Mouse (Mus musculus) intestine, embryonic 15.5 days (tissue): ENCODE measurements around the gene Actr2. TPM values are rescaled to one million over a fixed set of nuclear protein-coding genes. Genes with fewer than 3 reads are reported as not detected.
"Not testable (repeated sequence)": the region's sequence is repeated elsewhere in the genome, so short reads cannot be mapped to it uniquely, and the experiment has no call there.

Experiments used
- ATAC-seq: fragments of 200-750 bp; cut with Nextera tagmentation; 2 replicates; pipeline ENCODE4 v1.8.0; 2017; ENCODE audit warnings: moderate TSS enrichment, moderate library complexity
- H3K27ac ChIP-seq: fragments of 300-500 bp; sonication (generic); 2 replicates; pipeline ENCODE4 v1.5.1; 2015; ENCODE audit warnings: mild to moderate bottlenecking, inconsistent platforms
- H3K27me3 ChIP-seq: fragments of 300-500 bp; sonication (generic); replicated peaks from 2 replicates; pipeline ENCODE4 v1.6.1; 2015; ENCODE audit warnings: inconsistent platforms
- H3K36me3 ChIP-seq: fragments of 300-500 bp; sonication (generic); 2 replicates; pipeline ENCODE4 v1.6.1; 2015; ENCODE audit warnings: inconsistent platforms
- H3K4me1 ChIP-seq: fragments of 300-500 bp; sonication (generic); replicated peaks from 2 replicates; pipeline ENCODE4 v1.6.1; 2015; ENCODE audit warnings: inconsistent platforms
- H3K4me2 ChIP-seq: fragments of 300-500 bp; sonication (generic); replicated peaks from 2 replicates; pipeline ENCODE4 v1.6.1; 2015; ENCODE audit warnings: mild to moderate bottlenecking, inconsistent platforms
- H3K4me3 ChIP-seq: fragments of 300-500 bp; sonication (generic); replicated peaks from 2 replicates; pipeline ENCODE4 v1.5.1; 2015; ENCODE audit warnings: inconsistent platforms
- H3K9ac ChIP-seq: fragments of 300-500 bp; sonication (generic); 2 replicates; pipeline ENCODE4 v1.6.1; 2015; ENCODE audit warnings: inconsistent platforms
- H3K9me3 ChIP-seq: fragments of 300-500 bp; sonication (generic); 2 replicates; pipeline ENCODE4 v1.6.1; 2016; ENCODE audit warnings: inconsistent platforms
- WGBS: fragments of 180-500 bp; shearing (Covaris S2); methylation state at CpG from one replicate; pipeline ENCODE4 v1.1.7; 2015; 5-methylcytosine and 5-hydroxymethylcytosine counted together
- polyA plus RNA-seq: library from polyadenylated mRNA; unstranded; fragments of >200 nt; fragmentation: Nextera tagmentation; extraction: Ambion mirVana; gene quantifications from 2 replicates; pipeline ENCODE4 v1.2.1, GENCODE M21; 2015

The Actr2 gene
- polyA plus RNA-seq, 1 experiment from 2014 or later = 135 TPM

DNA sequence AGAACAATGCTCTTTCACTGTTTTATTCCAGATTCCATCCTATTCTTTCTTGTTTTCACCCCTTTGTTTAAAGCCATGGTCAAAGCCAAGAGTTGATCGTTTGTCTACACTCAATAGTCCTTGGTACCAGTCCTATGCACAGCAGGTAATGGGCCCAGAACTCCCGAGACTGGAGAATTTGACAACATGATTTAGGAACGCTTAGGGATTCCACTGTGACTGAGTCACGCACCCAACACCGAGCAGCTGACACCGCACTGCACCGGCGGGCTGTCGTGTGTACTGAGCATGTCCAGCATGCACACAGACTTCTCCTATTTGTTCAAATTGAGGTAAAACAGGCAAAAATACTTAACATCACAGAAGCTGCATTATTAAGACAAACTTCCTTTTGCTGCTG, 49.9 kb downstream of the Actr2 start:
- ATAC-seq = not testable (repeated sequence)

GRCm38 (mm10) chr11:20059736-20060135, 53.0 kb downstream of the Actr2 start:
- 86% methylated on average over 3 of the region's 3 CpGs for WGBS

More for the DNA sequence above, 49.9 kb downstream of the Actr2 start:
- WGBS = 83% methylated on average over 9 of the region's 9 CpGs
- H3K36me3 ChIP-seq, H3K27ac ChIP-seq, H3K4me2 ChIP-seq, H3K4me3 ChIP-seq, H3K27me3 ChIP-seq, H3K9ac ChIP-seq, H3K4me1 ChIP-seq, H3K9me3 ChIP-seq: not testable (repeated sequence)

GRCm38 (mm10) chr11:20057429-20057828, 55.3 kb downstream of the Actr2 start:
- no peaks in the 10 kb centered on the region for H3K27me3 ChIP-seq
- no peak overlapping the region for H3K9ac ChIP-seq
- no peak for ATAC-seq
- H3K4me2 ChIP-seq = no peak overlapping the region
- no peak overlapping the region for H3K27ac ChIP-seq
- no peaks in the 10 kb centered on the region for H3K4me1 ChIP-seq
- H3K36me3 ChIP-seq = peaks cover 5% of the 10 kb centered on the region; the same call in 1 of the 2 replicates
- no peaks in the 10 kb centered on the region for H3K9me3 ChIP-seq
- WGBS = 87% methylated on average over 2 of the region's 2 CpGs
- H3K4me3 ChIP-seq = no peak overlapping the region

More at GRCm38 (mm10) chr11:20059736-20060135, 53.0 kb downstream of the Actr2 start:
- no peaks in the 10 kb centered on the region for H3K27me3 ChIP-seq
- ATAC-seq = no peak
- peaks cover 5% of the 10 kb centered on the region; the same call in 1 of the 2 replicates for H3K36me3 ChIP-seq
- H3K4me2 ChIP-seq = no peak overlapping the region
- no peaks in the 10 kb centered on the region for H3K4me1 ChIP-seq
- no peak overlapping the region for H3K4me3 ChIP-seq
- no peak overlapping the region for H3K9ac ChIP-seq
- H3K27ac ChIP-seq = no peak overlapping the region
- no peaks in the 10 kb centered on the region for H3K9me3 ChIP-seq

- no peak for ATAC-seq
- Histone ChIP-seq H3K27me3 (no peaks in the 10 kb centered on the region), H3K4me3 (no peak overlapping the region), H3K27ac (no peak overlapping the region), H3K36me3 (peaks cover 5% of the 10 kb centered on the region; the same call in 1 of the 2 replicates), H3K4me1 (no peaks in the 10 kb centered on the region), H3K4me2 (no peak overlapping the region), H3K9me3 (no peaks in the 10 kb centered on the region), H3K9ac (no peak overlapping the region)
- WGBS = 88% methylated on average over 1 of the region's 1 CpGs
Measured at GRCm38 (mm10) chr11:20056168-20056567, 56.5 kb downstream of the Actr2 start.

DNA sequence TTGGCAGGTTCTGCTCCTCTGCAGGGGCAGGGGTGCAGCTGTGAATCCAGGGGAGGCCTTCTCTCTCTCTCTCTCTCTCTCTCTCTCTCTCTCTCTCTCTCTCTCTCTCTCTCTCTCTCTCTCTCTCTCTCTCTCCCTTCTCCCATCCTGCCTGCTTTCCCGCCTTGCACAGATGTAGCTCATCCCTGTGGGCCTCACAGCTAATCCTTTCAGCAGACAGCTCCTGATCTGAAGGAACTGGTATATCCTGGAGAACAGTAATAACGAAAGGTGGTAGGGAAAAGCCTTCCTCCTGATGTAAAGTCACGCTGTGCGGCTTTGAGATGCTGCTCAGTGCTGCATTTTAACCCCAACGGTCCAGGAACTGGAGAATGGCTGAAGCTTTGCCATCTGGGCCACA, 58.1 kb downstream of the Actr2 start:
- no peak overlapping the region for H3K4me3 ChIP-seq
- H3K27me3 ChIP-seq = no peaks in the 10 kb centered on the region
- H3K27ac ChIP-seq = no peak overlapping the region
- no peaks in the 10 kb centered on the region for H3K9me3 ChIP-seq
- peaks cover 5% of the 10 kb centered on the region; the same call in 1 of the 2 replicates for H3K36me3 ChIP-seq
- no peak for ATAC-seq
- H3K4me2 ChIP-seq = no peak overlapping the region
- H3K9ac ChIP-seq = no peak overlapping the region
- WGBS = 51% methylated on average over 5 of the region's 5 CpGs
- H3K4me1 ChIP-seq = no peaks in the 10 kb centered on the region

DNA sequence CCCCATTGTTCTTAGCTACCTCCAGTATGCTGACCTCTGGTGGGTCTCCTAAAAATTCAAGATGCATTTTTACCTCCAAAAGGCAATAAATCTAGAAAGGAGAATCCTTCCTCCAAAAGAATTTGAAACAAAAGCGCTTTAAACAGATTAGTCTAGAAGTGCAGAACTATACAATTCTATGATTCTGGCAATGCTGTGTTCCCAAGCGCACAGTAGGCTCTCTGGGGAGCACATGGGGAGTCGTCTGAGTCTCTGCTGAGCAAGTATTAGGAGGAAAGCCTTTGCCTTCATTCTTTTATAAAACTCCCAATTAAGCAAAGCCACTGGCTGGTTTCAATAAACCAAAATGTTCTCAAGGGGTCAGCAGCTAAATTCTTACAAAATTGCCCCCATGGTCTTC, 58.8 kb downstream of the Actr2 start:
- whole genome bisulfite sequencing = 75% methylated on average over 3 of the region's 3 CpGs

DNA sequence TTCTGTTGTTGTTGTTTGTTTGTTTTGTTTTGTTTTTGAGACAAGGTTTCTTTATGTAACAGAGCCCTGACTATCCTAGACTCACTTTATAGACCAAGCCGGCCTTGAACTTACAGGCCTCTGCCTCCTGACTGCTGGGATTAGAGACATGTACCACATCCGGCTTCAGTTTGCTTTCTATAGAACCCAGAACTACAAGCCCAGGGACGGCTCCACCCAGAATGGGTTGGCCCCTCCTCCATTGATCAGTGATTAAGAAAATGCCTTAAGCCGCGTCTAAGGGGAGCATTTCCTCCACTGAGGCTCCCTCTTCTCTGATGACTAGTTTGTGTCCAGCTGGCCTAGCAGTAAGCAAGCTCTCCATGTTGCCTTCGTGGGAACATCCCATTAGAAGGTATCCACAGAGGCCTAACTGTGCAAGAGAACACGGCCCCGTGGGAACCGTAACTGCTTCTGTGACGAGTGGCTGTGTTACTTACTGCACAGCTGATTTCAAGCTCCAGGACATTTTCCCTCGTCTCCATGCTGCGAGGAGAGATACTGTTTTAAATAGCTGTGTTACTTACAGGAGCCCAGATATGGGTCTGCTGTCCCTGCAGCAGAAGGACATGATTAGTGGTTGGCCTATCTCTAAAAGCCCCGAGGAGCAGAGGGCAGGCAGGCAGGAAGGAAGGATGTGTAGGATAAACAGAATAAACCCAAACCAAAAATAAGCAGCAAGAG, 59.7 kb downstream of the Actr2 start:
- WGBS = 52% methylated on average over 13 of the region's 13 CpGs
- no peaks in the 10 kb centered on the region for H3K27me3 ChIP-seq
- H3K4me1 ChIP-seq = no peaks in the 10 kb centered on the region
- no peak overlapping the region for H3K27ac ChIP-seq
- no peak overlapping the region for H3K4me3 ChIP-seq
- peaks cover 5% of the 10 kb centered on the region; the same call in 1 of the 2 replicates for H3K36me3 ChIP-seq
- no peak for ATAC-seq
- no peak overlapping the region for H3K9ac ChIP-seq
- H3K9me3 ChIP-seq = no peaks in the 10 kb centered on the region
- H3K4me2 ChIP-seq = no peak overlapping the region

More for the DNA sequence above, 58.8 kb downstream of the Actr2 start:
- Histone ChIP-seq H3K9me3 (no peaks in the 10 kb centered on the region), H3K27me3 (no peaks in the 10 kb centered on the region), H3K4me3 (no peak overlapping the region), H3K4me2 (no peak overlapping the region), H3K27ac (no peak overlapping the region), H3K9ac (no peak overlapping the region), H3K36me3 (peaks cover 5% of the 10 kb centered on the region; the same call in 1 of the 2 replicates), H3K4me1 (no peaks in the 10 kb centered on the region)
- ATAC-seq = no peak

DNA sequence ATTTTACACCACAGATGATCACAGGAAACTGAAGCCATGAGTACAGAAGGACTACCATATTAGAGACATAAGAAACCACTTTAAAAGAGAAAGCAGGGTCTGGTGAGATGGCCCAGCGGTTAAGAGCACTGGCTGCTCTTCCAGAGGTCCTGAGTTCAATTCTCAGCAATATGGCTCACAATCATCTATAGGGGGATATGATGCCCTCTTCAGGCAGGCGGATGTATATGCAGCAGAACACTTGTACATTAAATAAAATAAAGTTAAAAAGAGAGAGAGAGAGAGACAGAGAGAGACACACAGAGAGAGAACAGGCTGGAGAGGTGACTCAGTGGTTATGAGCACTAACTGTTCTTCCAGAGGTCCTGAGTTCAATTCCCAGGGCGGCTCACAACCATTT, 67.1 kb downstream of the Actr2 start:
- H3K27me3 ChIP-seq = no peaks in the 10 kb centered on the region
- H3K4me1 ChIP-seq = peaks cover 6% of the 10 kb centered on the region; the same call in 1 of the 2 replicates
- no peak overlapping the region for H3K4me3 ChIP-seq
- no peaks in the 10 kb centered on the region for H3K36me3 ChIP-seq
- no peak overlapping the region for H3K4me2 ChIP-seq
- WGBS = 70% methylated on average over 3 of the region's 3 CpGs
- H3K9me3 ChIP-seq = no peaks in the 10 kb centered on the region
- no peak for ATAC-seq
- no peak overlapping the region for H3K27ac ChIP-seq
- H3K9ac ChIP-seq = no peak overlapping the region

GRCm38 (mm10) chr11:20043256-20043655, 69.5 kb downstream of the Actr2 start:
- ATAC-seq = no peak
- H3K9me3 ChIP-seq = no peaks in the 10 kb centered on the region
- H3K4me3 ChIP-seq = no peak overlapping the region
- H3K36me3 ChIP-seq = no peaks in the 10 kb centered on the region
- no peak overlapping the region for H3K9ac ChIP-seq
- H3K4me1 ChIP-seq = peaks cover 6% of the 10 kb centered on the region; the same call in 1 of the 2 replicates
- no peaks in the 10 kb centered on the region for H3K27me3 ChIP-seq
- no peak overlapping the region for H3K27ac ChIP-seq
- no peak overlapping the region for H3K4me2 ChIP-seq
- 81% methylated on average over 4 of the region's 4 CpGs for WGBS

DNA sequence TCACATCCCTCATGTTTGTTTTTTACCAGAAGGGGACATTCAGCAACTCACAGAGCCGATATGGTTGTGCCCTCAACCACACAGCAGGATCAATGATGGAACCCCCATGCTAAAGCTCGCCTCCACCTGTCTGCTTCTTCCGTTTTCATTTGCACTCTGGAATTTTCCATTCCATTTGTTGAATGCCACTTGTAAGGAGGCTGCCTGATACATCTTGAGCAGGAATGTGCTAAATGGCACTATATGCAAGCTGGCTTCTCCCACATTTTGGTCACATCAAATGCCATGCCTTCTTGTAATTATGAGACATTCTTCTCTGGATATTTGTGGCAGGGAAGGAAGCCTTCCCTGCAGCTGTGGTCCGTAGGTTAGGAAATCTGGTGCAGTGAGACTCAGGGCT, 70.6 kb downstream of the Actr2 start:
- Histone ChIP-seq H3K27ac (no peak overlapping the region), H3K4me3 (no peak overlapping the region)
- WGBS = 77% methylated on average over 4 of the region's 4 CpGs

DNA sequence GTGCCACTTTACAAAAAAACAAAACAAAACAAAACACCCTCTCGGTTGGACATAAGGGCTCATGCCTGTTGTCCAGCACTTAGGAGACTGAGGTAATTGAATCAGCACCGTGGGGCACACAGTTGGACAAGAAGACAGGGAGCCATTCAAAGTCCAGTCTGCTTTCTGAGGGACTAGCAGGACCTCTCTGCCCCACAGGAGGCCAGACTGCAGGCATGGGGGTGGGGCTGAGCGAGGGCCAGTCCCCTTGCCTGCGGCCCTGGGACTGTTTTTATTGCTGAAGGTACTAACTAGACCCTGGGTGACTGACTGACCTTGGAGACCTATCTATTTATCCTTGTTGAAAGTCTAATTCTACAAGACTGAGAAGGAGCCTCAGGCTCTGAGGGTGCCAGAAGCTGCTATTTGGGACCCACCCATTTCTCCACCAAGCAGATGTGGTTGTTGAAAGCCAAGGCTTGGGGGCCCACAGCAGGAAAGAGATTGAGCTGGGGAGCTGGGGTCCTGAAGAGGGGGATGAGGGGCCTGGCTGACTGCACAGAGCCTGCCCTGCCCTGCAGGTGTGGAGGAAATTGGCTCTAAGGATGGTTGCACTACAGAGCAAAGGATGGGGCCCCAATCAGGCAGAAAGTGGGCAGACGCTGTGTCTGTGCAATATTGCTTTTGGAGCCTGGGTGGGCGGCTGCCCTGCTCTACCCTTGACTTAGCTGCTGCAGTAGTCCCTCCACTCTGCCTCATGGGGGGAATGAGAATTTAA, 71.4 kb downstream of the Actr2 start:
- Histone ChIP-seq H3K4me3 (no peak overlapping the region), H3K4me1 (peaks cover 6% of the 10 kb centered on the region; the same call in 1 of the 2 replicates), H3K27me3 (no peaks in the 10 kb centered on the region), H3K27ac (no peak overlapping the region), H3K9ac (no peak overlapping the region), H3K4me2 (no peak overlapping the region), H3K9me3 (no peaks in the 10 kb centered on the region), H3K36me3 (no peaks in the 10 kb centered on the region)
- peak; percentile 43 for ATAC-seq
- 21% methylated on average over 6 of the region's 6 CpGs for whole genome bisulfite sequencing

More for the DNA sequence above, 70.6 kb downstream of the Actr2 start:
- Histone ChIP-seq H3K9ac (no peak overlapping the region), H3K36me3 (no peaks in the 10 kb centered on the region), H3K4me2 (no peak overlapping the region), H3K4me1 (peaks cover 6% of the 10 kb centered on the region; the same call in 1 of the 2 replicates), H3K27me3 (no peaks in the 10 kb centered on the region), H3K9me3 (no peaks in the 10 kb centered on the region)
- ATAC-seq = no peak

DNA sequence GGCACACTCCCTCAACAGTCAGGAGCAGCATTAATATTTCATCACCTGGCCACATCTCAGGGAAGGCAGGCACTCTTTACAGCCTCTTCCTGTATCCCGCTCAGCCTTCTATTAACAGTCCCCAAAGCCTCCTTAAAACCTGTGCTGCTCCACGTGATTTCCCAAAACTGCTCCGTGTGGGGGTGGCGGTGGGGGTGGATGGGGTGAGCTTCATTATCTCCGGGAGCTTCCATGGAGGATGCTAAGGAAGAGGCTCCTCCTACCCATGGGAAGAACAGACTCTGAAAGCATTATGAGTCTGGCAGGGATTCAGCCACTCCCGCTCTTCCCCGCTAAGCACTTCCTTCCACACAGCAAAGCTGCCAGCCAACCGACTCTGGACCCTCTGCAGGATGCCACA, 74.0 kb downstream of the Actr2 start:
- Histone ChIP-seq H3K27me3 (no peaks in the 10 kb centered on the region), H3K4me3 (no peak overlapping the region), H3K9me3 (no peaks in the 10 kb centered on the region), H3K9ac (no peak overlapping the region), H3K4me1 (peaks cover 6% of the 10 kb centered on the region; the same call in 1 of the 2 replicates), H3K4me2 (no peak overlapping the region), H3K27ac (no peak overlapping the region), H3K36me3 (no peaks in the 10 kb centered on the region)
- 39% methylated on average over 8 of the region's 8 CpGs for WGBS
- ATAC-seq = no peak
